Mouse (Mus musculus): ENCODE results near the gene Ss18l1.

The Ss18l1 gene

GRCm38 (mm10) chr2:180042256-180042857 is at the start of gene Ss18l1, which contains the start of gene Psma7:
Ss18l1 (plus strand) TSS chr2:180042509.
Psma7 (minus strand) TSS chr2:180042433.
- peak; percentile 93 to 97 for DNase-seq (ENCODE audit: inconsistent age in 2 of 2, low spot score in 1 of 2)

GRCm38 (mm10) chr2:179993071-179993470 is 49.2 kb upstream of the Ss18l1 start:
- DNase-seq (ENCODE audit: inconsistent age in 2 of 2, low spot score in 1 of 2), result no peak

GRCm38 (mm10) chr2:179998431-179998830 is 43.9 kb upstream of the Ss18l1 start:
- no peak for DNase-seq (ENCODE audit: inconsistent age in 2 of 2, low spot score in 1 of 2)

- DNase-seq (ENCODE audit: inconsistent age in 2 of 2, low spot score in 1 of 2), result no peak
Measured at GRCm38 (mm10) chr2:180001635-180002034, 40.7 kb upstream of the Ss18l1 start.

GRCm38 (mm10) chr2:180005656-180006351 is 36.5 kb upstream of the Ss18l1 start:
- DNase-seq (ENCODE audit: inconsistent age in 2 of 2, low spot score in 1 of 2), result no peak

GRCm38 (mm10) chr2:180006352-180007017 is 35.8 kb upstream of the Ss18l1 start:
- DNase-seq (ENCODE audit: inconsistent age in 2 of 2, low spot score in 1 of 2), result no peak

- DNase-seq (ENCODE audit: inconsistent age in 2 of 2, low spot score in 1 of 2), result no peak
Measured at GRCm38 (mm10) chr2:180010686-180011085, 31.6 kb upstream of the Ss18l1 start.

GRCm38 (mm10) chr2:180011370-180011769 is 30.9 kb upstream of the Ss18l1 start:
- DNase-seq (ENCODE audit: inconsistent age in 2 of 2, low spot score in 1 of 2), result no peak

GRCm38 (mm10) chr2:180013686-180014085 is 28.6 kb upstream of the Ss18l1 start:
- no peak for DNase-seq (ENCODE audit: inconsistent age in 2 of 2, low spot score in 1 of 2)

GRCm38 (mm10) chr2:180017632-180018031 is 24.7 kb upstream of the Ss18l1 start:
- no peak for DNase-seq (ENCODE audit: inconsistent age in 2 of 2, low spot score in 1 of 2)

GRCm38 (mm10) chr2:180018573-180018972 is 23.7 kb upstream of the Ss18l1 start:
- no peak for DNase-seq (ENCODE audit: inconsistent age in 2 of 2, low spot score in 1 of 2)

GRCm38 (mm10) chr2:180020091-180020661 is 22.1 kb upstream of the Ss18l1 start:
- no peak for DNase-seq (ENCODE audit: inconsistent age in 2 of 2, low spot score in 1 of 2)

GRCm38 (mm10) chr2:180020919-180021318 is 21.4 kb upstream of the Ss18l1 start:
- DNase-seq (ENCODE audit: inconsistent age in 2 of 2, low spot score in 1 of 2), result no peak

GRCm38 (mm10) chr2:180022751-180023150 is 19.6 kb upstream of the Ss18l1 start:
- no peak for DNase-seq (ENCODE audit: inconsistent age in 2 of 2, low spot score in 1 of 2)

GRCm38 (mm10) chr2:180024401-180025098 is 17.8 kb upstream of the Ss18l1 start, which contains the start of gene Lsm14b:
Lsm14b (plus strand) TSS chr2:180024987.
- DNase-seq (ENCODE audit: inconsistent age in 2 of 2, low spot score in 1 of 2), result peak; percentile 100

- peak in 1 of 2 experiments; percentile 70 for DNase-seq (ENCODE audit: inconsistent age in 2 of 2, low spot score in 1 of 2)
Measured at GRCm38 (mm10) chr2:180025135-180025860, 17.0 kb upstream of the Ss18l1 start.

- DNase-seq (ENCODE audit: inconsistent age in 2 of 2, low spot score in 1 of 2), result no peak
Measured at GRCm38 (mm10) chr2:180025861-180026200, 16.5 kb upstream of the Ss18l1 start.

- DNase-seq (ENCODE audit: inconsistent age in 2 of 2, low spot score in 1 of 2), result no peak
Measured at GRCm38 (mm10) chr2:180027768-180028167, 14.5 kb upstream of the Ss18l1 start.

GRCm38 (mm10) chr2:180031270-180031669 is 11.0 kb upstream of the Ss18l1 start:
- no peak for DNase-seq (ENCODE audit: inconsistent age in 2 of 2, low spot score in 1 of 2)

GRCm38 (mm10) chr2:180032925-180033324 is 9.4 kb upstream of the Ss18l1 start:
- DNase-seq (ENCODE audit: inconsistent age in 2 of 2, low spot score in 1 of 2), result no peak

Measured in adrenal gland, adult (tissue).